Mouse (Mus musculus) right cerebral cortex, postnatal 10 days (tissue): ENCODE results near the gene Trmt1.

Experiments used
- DNase-seq, 2 experiments: peaks; one replicate each; pipeline ENCODE4 v3.0.0; 2021; ENCODE audit warnings: low spot score in 2 of 2

The Trmt1 gene

DNA sequence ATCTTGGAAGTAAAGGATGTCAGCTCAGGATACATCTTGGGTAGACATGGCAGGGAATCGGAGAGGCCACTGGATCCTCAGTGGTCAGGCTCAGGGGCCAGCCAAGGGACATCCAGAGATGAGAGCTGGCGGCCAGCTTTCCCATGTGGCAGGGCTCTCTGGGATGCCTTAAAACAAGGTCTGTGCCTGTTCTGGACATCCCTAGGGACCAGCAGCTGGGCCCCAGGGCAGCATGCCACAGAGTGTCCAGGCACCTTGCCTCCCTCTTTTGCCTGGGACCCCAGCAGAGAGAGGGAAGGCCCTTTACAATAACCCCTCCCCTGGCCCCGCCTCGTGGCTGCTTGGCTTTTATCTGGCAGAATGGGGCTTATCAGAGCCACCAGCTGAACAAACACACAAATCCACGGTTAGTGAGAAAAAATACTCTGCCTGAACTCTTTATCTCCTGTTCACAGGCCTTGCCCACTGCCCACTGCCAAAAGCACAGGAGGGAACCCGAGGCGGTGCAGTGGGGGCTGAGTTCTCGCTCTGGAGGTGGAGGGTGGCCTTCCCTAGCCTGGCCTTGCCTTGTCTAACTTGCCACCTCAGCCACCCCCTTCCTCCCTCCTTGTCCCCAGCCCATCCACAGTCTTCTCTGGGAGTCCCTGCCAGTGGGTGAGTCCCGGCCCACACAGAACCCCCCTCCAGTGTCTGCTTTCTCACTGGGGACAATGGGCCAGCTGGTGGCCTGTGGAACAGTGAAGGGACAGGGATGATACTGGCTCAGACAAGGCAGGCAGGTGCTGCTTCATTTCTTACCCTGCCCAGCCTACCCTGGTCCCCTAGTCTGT, 44.6 kb downstream of the Trmt1 start:
- DNase-seq: no peak

DNA sequence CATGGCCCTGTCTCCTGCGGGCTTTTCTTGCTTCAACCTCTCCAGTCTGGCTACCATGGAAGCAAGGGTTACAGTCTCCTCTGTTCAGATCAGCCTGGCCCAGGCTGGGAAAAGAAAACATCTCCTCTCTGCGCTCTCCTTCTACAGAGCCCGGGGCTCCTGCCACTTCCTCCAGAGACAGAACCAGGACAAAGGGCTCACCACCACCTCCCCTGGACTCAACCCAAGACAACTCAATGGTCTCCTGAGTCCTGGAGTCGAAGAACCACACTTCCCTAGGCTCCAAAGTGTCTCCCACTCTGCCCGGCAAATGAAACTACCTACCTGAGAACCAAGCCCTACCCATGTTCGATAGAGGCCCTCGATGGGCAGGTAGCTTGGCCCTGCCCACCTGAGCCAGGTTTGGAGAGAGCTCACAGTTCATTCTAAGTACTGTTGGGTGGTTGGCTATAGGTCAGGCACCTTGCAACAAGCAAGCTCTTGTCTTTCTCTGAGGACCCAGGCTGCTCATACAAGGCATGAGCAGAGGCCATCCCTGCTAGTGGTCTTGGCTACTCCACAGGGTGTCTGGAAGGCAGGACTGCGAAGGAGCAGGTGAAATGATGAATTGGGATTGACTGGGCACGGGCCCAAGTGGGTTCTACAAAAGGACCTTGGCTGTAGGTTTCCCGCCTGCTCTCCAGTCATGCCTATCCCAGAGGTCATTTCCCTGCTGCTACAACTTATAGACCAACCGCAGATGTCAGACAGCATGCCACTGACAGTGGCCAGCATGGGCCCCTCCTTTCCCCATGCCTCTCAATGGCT, 45.5 kb downstream of the Trmt1 start:
- no peak for DNase-seq

DNA sequence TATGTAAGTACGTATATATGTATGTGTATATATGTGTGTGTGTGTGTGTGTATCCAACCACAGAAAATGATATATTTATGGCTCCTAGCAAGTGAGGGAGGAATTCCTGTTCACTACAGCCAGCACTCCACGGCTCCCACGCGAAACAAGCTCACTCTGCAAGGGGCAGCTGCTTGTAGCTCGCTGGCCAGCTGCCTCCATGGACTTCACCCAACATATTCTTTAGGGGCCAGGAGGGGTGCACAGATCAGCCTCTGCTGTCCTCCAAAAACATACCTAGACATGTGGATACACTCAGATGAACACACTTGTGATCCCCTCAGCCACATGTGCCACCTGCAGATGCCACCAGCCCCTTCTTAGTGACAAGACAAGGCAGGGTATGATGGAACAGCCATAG, 46.4 kb downstream of the Trmt1 start:
- DNase-seq: peak; percentile 72 to 77

DNA sequence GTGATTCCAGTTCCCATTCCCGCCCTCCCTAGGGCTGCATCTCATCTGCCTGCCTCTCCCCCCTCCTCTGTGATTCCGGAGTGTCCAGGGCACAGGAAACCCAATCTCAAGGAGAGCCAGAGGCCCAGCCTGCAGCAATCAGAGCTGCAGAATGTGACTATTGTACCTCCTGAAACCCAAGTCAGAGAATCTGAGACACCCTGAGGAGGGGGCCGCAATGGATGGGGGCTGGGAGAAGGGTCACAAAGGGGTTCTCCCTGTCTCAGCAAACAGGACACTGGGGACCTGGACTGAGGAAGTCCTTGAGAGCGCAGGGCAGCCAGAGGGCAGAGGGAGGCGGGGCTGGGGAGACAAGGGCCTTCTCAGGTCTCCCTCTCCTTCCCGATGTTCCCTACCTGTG, 46.9 kb downstream of the Trmt1 start:
- no peak for DNase-seq

DNA sequence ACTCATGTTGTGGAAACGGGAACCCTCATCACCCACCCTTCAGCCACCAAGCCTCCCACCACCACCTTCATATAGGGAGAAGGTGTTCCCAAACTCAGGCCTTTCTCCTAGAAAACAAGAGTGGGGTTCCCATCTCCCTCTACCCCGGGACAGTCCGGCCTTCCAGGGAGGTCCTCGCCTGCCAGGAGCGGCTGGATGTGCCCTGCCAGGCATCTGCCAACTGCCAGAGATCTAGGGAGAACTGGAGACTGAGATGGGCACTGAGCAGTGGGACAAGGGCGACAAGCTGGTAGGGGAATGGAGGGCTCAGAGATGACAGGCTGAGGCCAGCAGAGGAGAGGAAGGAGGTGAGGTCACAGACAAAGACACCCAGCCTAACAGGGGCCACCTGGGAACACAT, 47.9 kb downstream of the Trmt1 start:
- no peak for DNase-seq

- no peak for DNase-seq
Observed at GRCm38 (mm10) chr8:84734680-84735079, 48.6 kb downstream of the Trmt1 start.

DNA sequence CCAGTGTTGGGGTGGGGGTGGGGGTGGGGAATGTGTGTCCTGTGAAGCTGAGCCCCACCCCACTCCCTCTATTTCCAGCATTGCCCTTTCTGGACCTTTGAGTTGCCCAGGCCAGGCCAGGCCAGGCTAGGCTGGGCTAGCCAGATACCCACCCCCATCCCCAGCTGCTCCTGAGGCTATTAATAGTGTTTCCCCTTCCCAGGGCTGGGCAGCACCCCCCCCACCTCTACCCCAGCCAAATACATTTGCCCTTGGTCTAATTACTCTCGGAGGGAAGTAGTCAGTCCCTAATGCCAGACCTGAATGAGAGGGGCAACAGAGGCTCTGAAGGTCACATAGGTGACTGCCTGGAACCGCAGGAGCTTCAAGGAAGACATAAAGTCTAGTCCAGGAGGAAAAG, 49.5 kb downstream of the Trmt1 start:
- no peak for DNase-seq

DNA sequence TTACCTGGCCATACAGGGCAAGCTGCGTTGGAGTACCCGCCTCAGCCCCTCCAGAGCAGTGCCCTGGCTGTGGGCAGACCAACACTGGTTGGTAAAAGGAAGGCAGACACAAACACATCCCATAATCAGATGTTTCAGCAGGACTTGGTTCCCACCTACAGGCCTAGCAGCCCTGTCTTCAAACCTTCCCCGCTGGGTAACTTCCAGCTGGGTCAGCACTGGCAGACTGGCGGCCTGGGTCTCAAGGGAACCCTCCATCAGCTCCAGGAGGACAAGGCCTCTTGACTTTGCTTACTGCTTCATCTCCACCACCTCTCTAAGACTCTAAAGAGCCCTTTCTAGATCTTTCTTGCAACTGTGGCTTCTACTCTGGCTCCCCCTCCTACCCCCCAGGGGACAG, 50.4 kb downstream of the Trmt1 start:
- no peak for DNase-seq

DNA sequence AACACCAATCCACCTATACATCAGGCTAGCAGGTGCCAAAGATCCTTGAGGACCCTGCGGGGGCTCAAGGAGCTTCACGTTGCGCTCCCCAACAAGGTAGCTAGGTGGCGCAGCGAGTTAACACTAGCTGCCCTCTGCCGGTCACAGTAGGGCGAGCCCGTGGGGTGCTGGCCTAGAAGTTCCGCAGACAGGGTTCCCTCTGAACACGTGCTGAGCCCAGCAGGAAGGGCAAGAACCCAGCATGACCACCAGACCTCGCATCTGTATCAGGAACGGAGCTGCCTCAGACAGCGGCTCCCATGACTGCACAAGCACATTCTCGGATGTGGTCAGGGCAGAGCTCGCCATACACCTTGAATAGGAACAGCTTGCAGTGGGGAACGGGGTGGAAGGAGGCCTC, 51.5 kb downstream of the Trmt1 start:
- DNase-seq: peak; percentile 83 to 86

DNA sequence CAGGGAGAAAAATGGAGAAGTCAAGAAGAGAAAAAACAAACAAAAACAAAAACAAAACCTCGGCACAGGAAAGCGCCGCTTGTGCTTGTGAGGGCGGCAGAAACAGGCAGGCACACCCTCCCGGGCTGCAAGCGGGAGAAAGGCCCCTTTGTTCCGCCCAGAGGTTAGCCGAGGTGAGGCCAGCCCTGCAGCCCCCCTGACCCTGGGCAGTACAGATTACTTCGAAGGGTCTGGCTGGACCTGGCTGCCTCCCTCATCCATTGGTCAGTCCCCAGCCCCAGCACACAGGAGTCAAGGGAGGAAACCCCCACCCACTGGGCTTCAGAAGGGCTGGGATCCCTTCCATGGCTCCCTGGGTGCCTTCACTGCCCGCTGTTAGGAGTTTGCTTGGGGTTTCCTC, 52.2 kb downstream of the Trmt1 start:
- DNase-seq: no peak

GRCm38 (mm10) chr8:84738715-84739400, 52.8 kb downstream of the Trmt1 start:
- DNase-seq: no peak

GRCm38 (mm10) chr8:84739401-84739742, 53.3 kb downstream of the Trmt1 start:
- no peak for DNase-seq

GRCm38 (mm10) chr8:84740895-84741843, 55.1 kb downstream of the Trmt1 start:
- no peak for DNase-seq

DNA sequence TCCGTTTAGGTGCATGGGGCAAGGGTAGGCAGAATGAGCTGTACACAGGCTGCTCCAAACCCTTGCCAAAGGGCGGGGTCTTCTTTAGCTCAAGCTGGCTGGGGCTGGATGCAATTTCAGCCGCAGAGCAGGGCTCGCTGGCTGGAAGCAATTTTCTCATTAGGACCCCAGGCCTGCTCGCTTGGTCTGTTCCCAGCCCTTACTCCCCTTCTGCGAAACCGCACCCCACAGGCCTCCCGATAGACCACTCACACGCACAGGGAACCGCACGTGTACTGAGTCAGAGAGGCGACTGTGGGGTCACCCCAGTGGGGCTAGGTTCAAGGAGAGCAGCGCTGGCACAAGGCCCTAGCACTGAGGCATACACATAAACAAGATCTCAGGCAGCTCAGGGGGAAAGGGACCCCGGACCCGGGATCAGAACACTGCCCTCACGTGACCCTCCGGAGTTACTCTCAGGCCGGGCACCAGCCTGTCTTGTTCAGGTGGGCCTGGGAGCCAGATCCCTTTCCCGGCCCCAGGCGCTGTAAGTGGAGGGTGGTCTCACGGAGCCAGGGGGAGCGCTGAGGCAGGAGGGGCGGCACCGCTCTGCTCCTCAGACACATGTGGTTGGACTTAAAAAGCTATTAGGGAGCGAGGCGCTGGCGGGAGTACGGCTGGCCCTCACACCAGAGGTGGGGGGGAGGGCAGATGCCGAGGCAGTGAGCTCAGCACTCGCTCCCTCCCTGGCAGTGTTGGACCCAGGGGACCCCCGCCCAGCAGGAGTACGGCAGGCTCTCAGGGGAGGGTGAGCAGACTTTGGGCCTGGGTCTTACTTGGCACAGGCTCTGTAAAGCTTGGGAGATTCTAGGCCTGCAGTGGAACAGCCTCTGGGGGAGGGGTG, 56.3 kb downstream of the Trmt1 start:
- DNase-seq: no peak

- DNase-seq: no peak
Observed at GRCm38 (mm10) chr8:84743054-84743415, 56.9 kb downstream of the Trmt1 start.

DNA sequence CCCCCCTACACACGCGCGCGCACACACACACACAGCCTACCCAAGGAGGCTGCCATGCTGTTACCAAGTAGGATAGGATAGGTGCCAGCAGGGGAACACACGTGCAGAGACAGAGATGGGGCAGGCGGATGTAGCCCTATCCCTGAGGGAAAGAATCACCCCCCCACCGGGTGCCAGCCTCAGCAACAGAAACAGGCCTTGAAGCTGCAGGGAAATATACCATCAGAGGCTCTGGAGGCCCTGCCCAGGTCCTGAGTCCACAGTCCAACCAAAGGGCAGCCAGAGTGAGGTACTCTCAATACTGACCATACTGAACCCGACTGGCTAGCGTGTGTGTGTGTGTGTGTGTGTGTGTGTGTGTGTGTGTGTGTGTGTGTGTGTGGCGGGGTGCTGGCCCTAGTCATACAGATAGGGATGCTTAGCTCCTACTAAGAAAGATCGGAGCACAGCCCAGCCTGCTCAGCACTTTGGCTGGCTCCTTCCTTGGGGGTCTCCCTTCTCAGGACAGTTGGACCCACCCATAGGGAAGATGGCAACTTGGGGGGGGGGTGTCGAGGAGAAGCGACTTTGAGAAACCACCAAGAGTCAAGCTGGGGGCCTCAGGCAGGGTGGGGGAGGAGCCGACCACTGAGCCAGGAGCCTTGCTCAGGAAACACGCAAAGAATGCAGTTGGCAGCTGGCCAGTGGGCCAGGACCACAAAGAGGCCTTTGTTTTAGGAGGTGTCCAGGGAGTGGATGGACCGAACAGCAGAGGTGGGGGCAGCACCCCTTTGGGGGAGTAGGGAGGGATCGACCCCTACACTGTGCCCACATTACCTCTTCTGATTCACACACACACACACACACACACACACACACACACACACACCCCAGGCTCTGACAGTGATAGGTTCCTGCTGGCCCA, 57.7 kb downstream of the Trmt1 start:
- peak; percentile 82 for DNase-seq

- no peak for DNase-seq
Observed at GRCm38 (mm10) chr8:84745032-84745925, 59.2 kb downstream of the Trmt1 start.
